Mouse (Mus musculus): ENCODE data around the gene Tln2.
A peak's percentile ranks its signal among the peaks of the same experiment; 100 is the strongest.
"Not testable (repeated sequence)": the region's sequence is repeated elsewhere in the genome, so short reads cannot be mapped to it uniquely, and the experiment has no call there.

The Tln2 gene

DNA sequence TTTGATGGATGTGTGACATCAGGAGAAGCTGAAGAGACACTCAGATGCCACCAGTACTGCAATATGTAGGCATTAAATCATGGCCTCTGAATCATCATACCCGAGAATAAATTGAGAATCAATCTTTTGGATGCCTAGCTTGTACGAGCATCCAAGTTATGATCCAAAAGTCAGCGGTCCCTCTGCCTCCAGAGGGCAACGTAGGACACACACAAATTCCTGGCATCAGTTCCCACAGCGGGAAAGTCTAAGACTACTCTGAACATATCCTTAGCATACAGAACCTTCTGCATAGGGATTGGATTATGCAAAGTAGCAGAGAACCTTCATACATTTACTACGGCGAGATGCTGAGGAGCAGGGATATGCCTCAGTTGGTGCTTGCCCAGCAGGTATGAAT, 210.5 kb downstream of the Tln2 start:
- no peak for DNase-seq

DNA sequence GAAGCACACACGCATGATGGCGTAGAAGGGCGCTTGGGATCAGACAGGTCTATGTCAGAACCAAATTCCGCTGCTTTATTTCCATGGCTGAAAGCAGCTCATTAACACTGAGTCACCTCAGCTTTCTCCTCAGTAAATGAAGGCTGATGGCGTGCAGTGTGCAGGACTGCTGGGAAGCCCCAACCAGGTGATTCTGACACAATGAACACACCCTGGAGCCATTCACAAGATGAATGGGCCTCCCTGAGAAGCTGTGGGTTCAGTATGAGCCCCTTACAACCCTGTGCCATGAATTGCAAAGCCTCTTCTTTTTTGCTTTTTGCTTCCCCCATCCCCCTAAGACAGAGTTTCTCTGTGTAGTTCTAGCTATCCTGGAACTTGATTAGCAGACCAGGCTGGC, 212.3 kb downstream of the Tln2 start:
- DNase-seq: no peak

GRCm38 (mm10) chr9:67331281-67331680, 228.2 kb downstream of the Tln2 start:
- no peak for DNase-seq

DNA sequence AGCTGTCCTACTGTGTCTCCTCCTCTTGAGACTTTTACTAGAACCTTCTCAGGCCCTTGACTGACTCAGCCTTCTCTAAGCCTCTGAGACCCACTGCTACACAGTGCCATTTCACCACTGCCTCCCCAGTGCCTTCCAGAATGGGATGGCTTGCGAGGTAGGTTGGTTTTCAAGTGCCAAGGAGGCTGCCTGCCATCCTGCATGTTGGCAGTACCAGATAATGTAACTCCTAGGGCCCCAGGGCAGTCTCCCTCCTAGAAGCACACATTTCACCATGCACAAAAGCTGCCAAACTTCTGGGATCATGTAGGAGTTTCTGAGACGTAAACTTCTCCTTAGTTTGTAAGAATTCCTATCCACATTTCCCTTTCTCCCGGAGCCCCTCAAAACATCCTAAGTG, 231.1 kb downstream of the Tln2 start:
- no peak for DNase-seq

DNA sequence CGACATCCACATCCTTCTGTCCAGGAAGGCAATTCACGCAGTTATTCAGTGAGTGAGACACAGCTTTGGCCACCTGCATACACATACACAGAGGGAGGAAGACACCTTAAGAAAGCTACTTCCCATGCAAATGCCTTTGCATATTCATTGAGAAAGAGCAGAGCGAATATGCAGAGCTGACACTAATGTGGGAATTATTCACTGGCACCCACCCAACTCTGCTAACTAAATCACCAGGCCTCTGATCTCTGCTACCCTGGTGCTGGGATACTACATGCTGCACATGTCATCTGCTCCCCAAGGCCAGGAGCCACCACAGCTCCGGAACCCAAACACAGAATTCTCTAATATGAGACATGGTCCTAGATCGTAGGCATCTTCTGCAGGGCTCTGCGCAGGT, 237.6 kb downstream of the Tln2 start:
- no peak for DNase-seq

DNA sequence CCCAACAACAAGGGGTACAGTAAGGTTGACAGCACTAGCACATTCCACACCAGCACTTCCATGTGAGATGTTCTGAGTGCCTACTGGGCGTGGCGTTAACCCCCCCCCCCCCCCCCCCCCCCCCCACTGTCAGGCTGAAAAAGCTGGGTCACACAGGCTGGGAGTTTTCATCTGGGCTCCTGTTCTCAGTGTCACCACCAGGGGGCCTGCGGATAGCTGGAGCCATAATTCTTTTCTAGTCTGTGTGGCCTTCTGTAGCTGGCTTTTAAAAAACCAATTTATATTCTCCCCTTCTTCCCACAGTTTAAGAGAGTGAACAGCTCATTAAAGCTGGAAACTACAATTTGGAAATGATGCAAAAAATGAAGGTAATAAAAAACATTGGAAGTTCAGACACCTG, 244.1 kb downstream of the Tln2 start:
- no peak for DNase-seq

- no peak for DNase-seq
Observed at GRCm38 (mm10) chr9:67304992-67305391, 254.5 kb downstream of the Tln2 start.

GRCm38 (mm10) chr9:67303986-67304385, 255.5 kb downstream of the Tln2 start:
- peak; percentile 72 for DNase-seq

- no peak for DNase-seq
Observed at GRCm38 (mm10) chr9:67303038-67303437, 256.5 kb downstream of the Tln2 start.

GRCm38 (mm10) chr9:67302386-67302989, 257.0 kb downstream of the Tln2 start:
- DNase-seq: peak; percentile 57

GRCm38 (mm10) chr9:67301571-67301970, 257.9 kb downstream of the Tln2 start:
- DNase-seq: no peak

DNA sequence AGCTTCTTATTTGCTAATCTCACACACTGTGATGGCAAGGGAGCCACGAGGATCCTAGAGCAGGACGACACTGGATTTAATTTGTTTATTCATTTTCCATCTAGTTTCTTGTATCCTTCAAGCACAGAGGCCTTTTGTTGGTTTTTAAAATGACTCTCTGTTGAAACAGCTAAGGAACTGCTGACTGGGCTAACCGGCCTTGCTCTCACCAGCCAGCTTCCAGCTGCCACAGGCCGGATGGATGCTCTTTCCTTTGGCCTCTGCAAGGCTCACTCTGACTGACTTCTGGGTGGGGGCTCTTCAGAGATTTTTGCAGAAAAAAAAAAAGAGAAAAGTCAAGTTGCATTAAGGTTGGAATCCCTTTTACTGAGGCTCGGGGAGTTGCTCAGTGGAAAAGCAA, 258.7 kb downstream of the Tln2 start:
- DNase-seq: no peak

DNA sequence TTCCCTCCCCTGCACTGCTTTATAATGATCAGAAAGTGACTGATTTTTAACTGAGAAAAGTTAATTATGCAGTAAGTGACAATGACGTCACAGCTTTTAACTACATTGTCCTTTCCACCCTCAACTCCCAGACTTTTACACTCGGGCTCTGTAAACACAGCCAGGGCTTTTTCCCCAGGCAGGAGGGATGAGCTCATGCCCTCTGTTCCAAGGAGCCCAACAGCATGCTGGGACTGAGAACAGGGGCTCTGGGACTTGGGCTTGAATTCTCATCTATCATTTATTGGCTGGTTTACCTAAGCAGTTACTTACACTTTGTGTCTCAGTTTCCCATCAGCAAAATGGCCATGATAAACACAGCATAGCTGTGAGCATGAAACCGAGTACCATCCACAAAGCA, 259.2 kb downstream of the Tln2 start:
- DNase-seq: no peak

DNA sequence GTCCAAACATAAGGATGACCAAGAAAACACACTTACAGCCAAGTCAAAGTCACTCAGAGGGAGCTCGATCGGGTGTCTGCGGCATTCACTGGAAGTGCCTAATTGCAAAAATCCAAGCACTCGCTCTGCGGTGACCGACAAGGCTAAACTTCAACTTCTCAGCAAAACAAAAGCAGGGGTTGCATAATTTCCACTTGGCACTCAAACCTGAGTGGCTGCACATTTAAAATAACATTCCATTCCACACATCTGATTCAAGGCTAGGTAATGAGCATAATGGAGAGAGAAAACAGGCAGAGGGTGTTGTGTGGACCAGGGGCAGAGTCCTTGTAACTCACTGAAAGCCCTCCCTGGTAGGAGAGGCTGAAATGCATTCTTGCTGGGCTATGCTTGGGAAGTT, 260.3 kb downstream of the Tln2 start:
- DNase-seq: peak; percentile 89

DNA sequence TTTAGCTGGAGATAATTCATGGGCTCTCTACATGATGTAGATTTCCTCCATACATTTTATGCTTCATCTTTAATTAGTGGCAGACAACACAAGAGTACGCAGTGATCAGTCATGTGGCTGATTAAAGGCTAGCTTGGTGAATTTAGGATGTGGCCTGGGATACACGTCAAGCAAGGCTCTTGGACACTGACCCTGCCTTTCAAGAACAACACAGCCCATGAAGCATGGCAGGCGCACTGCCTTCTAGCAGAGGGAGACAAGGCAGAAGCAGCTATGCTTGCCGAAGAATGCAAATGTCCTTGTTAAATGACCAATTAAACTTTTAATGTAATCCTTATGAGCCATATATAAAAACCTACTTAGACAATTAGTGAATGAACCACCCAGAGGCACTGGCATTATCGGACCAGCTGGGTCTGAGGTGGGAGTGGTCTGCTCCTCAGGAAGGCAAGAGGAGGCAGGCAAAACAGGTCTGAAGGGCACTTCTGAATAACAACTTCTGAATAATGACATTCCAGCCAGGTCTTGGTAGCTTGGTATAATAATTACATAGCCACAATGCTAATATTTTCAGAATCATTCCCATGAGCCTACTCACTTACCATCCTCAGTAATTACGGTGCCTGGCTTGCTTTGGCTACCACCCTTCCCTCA, 262.1 kb downstream of the Tln2 start:
- DNase-seq: peak; percentile 68

DNA sequence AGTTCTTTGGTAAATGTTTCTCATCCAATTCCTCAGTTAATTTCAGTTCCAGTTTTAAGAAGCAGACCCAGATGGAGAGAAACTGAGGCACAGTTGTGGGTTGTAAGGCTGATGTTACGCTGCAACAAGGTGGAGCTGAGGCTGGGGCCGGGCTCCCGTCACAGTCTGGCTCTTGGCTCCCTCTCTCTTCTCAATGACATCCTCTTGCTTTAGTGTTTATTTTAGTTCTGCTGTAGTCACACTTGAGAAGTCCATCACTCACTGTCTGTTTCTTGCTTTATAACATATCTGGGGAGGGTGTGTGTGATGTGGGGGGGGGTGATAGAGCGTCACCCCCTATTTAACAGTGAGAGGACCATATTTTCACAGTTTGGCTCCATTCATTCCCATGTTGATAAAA, 272.0 kb downstream of the Tln2 start:
- no peak for DNase-seq

GRCm38 (mm10) chr9:67286801-67287200, 272.7 kb downstream of the Tln2 start:
- no peak for DNase-seq

GRCm38 (mm10) chr9:67285544-67285943, 274.0 kb downstream of the Tln2 start:
- DNase-seq: no peak

GRCm38 (mm10) chr9:67281812-67282211, 277.7 kb downstream of the Tln2 start:
- DNase-seq: no peak

GRCm38 (mm10) chr9:67280311-67280710, 279.2 kb downstream of the Tln2 start:
- DNase-seq: not testable (repeated sequence)

DNA sequence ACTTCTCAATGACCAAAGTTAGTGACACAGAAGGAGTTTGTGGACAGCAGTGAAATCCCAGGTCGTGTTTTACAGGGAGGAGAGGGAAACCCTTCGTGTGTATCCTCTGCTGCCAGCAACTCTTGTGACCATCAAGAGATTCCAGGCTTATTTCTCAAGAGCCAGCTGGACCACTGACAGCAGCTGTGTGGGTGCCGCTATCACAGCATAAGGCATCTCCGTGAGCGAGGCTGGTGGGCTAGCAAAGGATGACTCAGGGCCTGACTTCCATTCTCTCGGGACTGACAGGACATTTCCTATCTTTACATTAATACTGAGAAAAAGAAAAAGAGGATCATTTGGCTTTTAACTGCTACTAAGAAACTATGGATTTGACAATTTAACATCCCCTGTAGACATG, 283.1 kb downstream of the Tln2 start:
- DNase-seq: no peak

DNA sequence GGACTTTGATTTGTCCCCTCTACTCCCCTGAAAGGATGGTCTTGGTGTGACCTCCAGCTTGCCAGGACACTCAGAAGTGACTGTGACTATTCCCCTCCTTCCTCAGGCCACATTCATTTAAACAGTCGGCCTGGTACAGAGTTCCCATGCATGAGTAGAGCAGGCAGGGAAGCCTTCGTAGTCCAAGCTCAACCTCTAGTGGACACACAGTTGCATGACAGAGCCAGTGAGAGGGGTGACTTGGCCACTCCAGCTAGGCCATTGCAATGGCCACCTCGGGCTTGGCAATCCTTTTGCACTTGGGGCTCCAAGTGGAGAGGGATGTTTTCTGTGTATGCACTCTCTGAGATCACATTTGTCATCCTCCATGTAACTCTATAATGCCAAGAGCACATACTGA, 285.2 kb downstream of the Tln2 start:
- no peak for DNase-seq

GRCm38 (mm10) chr9:67273362-67273761, 286.1 kb downstream of the Tln2 start:
- DNase-seq: no peak

- DNase-seq: no peak
Observed at GRCm38 (mm10) chr9:67270734-67271133, 288.8 kb downstream of the Tln2 start.

DNA sequence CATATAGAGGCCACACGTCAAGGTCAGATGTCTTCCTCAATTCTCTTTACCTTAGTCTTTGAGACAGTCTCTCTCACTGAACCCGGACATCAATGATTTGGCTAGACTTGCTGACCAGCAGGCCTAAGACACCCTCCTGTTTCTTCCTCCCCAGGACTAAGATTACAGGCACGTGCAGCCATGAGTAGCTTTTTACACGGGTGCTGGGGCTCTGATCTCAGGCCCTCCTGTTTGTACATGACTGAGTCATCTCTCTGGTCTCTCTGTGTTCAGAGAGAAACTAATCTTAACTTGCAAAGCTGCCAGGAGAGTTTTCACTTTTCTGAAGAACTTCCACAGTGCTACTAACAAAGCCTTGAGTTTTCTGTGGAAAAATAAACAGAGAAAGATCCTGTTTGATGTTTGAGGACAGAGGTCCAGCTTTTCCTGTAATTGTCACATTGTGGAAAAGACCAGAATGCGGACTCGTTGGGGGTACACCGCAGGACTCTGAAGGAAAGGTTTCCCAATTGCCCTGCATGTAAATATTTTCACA, 289.4 kb downstream of the Tln2 start:
- no peak for DNase-seq

Measured in kidney, adult 11 months (tissue).